Mouse (Mus musculus) ES-E14 (cell line): Measurements from ENCODE around the gene Cmpk1.

Source experiments
- CHD2 ChIP-seq: IDR thresholded peaks from 2 replicates; pipeline ENCODE4 v1.6.1; 2014; ENCODE audit warnings: mild to moderate bottlenecking, low read depth, low read length, inconsistent platforms
- HCFC1 ChIP-seq: IDR thresholded peaks from 2 replicates; pipeline ENCODE4 v1.6.1; 2012; ENCODE audit warnings: low read length, inconsistent platforms, borderline replicate concordance; ENCODE audit not compliant: insufficient read depth
- MAFK ChIP-seq: IDR thresholded peaks from 2 replicates; pipeline ENCODE4 v1.6.1; 2014; ENCODE audit warnings: mild to moderate bottlenecking, low read depth, low read length, inconsistent platforms; ENCODE audit not compliant: insufficient read depth
- ZC3H11A ChIP-seq: IDR thresholded peaks from 2 replicates; pipeline ENCODE4 v1.6.1; 2012; ENCODE audit warnings: low read depth, mild to moderate bottlenecking, inconsistent platforms, low read length, borderline replicate concordance
- ZNF384 ChIP-seq: IDR thresholded peaks from 2 replicates; pipeline ENCODE4 v1.6.1; 2012; ENCODE audit warnings: low read depth, low read length, inconsistent platforms

DNA sequence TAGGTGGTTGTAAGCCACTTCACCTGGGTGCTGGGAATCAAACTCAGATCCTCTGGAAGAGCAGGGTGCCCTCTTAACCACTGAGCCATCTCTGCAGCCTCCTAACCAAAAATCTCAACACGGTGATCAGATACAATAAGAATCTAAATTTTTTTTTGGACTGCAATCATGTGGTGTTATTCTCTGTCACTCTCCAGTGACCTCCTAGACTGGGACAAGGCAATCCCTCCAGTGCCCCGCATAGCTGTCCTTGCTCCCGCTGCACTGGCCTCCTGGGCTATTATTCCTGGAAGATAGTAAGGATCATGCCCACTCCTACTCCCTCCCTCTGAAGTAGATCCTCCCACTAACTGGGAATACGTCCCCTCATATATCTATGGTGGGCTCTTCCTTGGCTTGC, 45.7 kb downstream of the Cmpk1 start:
- no peak for TF ChIP-seq CHD2
- TF ChIP-seq ZNF384, result no peak
- TF ChIP-seq HCFC1, result no peak
- no peak for TF ChIP-seq MAFK
- no peak for TF ChIP-seq ZC3H11A
